ENCODE assay signal across 9 mouse cellular contexts in the genomic region with DNA sequence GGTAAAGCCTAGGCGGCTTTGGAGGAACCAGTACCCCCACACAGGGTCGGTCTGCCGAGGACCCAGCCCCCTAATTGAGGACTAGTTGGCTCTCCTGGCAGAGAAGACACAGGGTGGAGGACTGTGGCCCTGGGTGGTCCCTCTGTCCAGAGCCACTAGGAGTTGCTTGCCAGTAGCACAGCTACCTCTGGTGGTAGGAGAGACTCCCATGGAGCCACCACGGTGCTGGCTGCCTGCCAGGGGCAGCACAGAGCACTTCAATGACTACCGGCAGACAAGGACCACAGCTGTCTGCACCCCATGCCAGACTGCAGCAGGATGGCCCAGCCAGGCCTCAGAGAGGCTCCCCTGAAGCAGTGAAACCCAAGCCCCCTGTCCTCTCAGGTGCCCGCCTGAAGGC. TPM values are rescaled to one million over a fixed set of nuclear protein-coding genes. Genes with fewer than 3 reads are reported as not detected.
A peak's percentile ranks its signal among the peaks of the same experiment; 100 is the strongest.
DNase-seq lines count a peak whose midpoint lies in the region; ATAC-seq and TF ChIP-seq lines count a peak whose summit lies in the region.
"Had no signal": no experiment of that assay in that cellular context is flagged by ENCODE, and none has a peak within 500 bp of the region (broad histone marks: within the 10 kb centered on the region; RNA-seq: fewer than 3 reads in every experiment).

No protein-coding gene starts in this region.

- H3K9me3 ChIP-seq in forebrain, embryonic 13.5 days (replicated peaks): no peaks in the 10 kb centered on the region
- H3K9me3 ChIP-seq in limb, embryonic 13.5 days: no peaks in the 10 kb centered on the region
- H3K9me3 ChIP-seq: megakaryocyte, embryonic 14.5 days had no signal

- H3K27ac ChIP-seq in forebrain, embryonic 13.5 days: peak overlapping the region; percentile 20; the same call in 1 of the 2 replicates
- no peak overlapping the region for H3K27ac ChIP-seq in limb, embryonic 13.5 days

- H3K27me3 ChIP-seq in forebrain, embryonic 13.5 days: no peaks in the 10 kb centered on the region
- no peaks in the 10 kb centered on the region for H3K27me3 ChIP-seq in limb, embryonic 13.5 days
- H3K27me3 ChIP-seq in myocyte (ENCODE audit: control insufficient read depth, insufficient read depth, insufficient read length): peaks cover 9% of the 10 kb centered on the region

- no peak overlapping the region for H3K4me3 ChIP-seq in forebrain, embryonic 13.5 days
- H3K4me3 ChIP-seq in limb, embryonic 13.5 days: no peak overlapping the region
- no peak overlapping the region for H3K4me3 ChIP-seq in myocyte
- H3K4me3 ChIP-seq: megakaryocyte, embryonic 14.5 days had no signal

- intact Hi-C loops in left cerebral cortex, postnatal 10 days (cut with DNase I): loop anchor here (5.0 kb wide), 3 partner anchors 104 to 269 kb away; a partner anchor contains a TSS
- intact Hi-C loops in left cerebral cortex, postnatal 36 days (cut with DNase I): loop anchor here (5.0 kb wide), 1 partner anchor 99 kb away; no protein-coding TSS in a partner anchor
- intact Hi-C loops in heart, postnatal 36 days (cut with DNase I): loop anchor here (2.0 kb wide), 2 partner anchors 40 to 186 kb away; no protein-coding TSS in a partner anchor

- H3K4me2 ChIP-seq in forebrain, embryonic 13.5 days: no peak overlapping the region
- H3K4me2 ChIP-seq in limb, embryonic 13.5 days (replicated peaks): no peak overlapping the region
- H3K4me2 ChIP-seq in myocyte (ENCODE audit: low read depth): no peak overlapping the region

- peaks cover 20% of the 10 kb centered on the region for H3K4me1 ChIP-seq in forebrain, embryonic 13.5 days
- peaks cover 14% of the 10 kb centered on the region for H3K4me1 ChIP-seq in limb, embryonic 13.5 days

- TF ChIP-seq POLR2A in myocyte (IDR thresholded peaks at IDR 0.05; ENCODE audit: insufficient read length, low read depth): no peak

- H3K9ac ChIP-seq in forebrain, embryonic 13.5 days: no peak overlapping the region
- H3K9ac ChIP-seq in limb, embryonic 13.5 days: no peak overlapping the region

- no peaks in the 10 kb centered on the region for H3K36me3 ChIP-seq in forebrain, embryonic 13.5 days (ENCODE audit: poor library complexity, severe bottlenecking)
- H3K36me3 ChIP-seq in limb, embryonic 13.5 days: no peaks in the 10 kb centered on the region
- no peaks in the 10 kb centered on the region for H3K36me3 ChIP-seq in myocyte (ENCODE audit: control insufficient read depth, insufficient read depth)

- 26% methylated on average over 6 of the region's 6 CpGs for WGBS in forebrain, embryonic 13.5 days
- 19% methylated on average over 6 of the region's 6 CpGs for WGBS in limb, embryonic 13.5 days

- ATAC-seq in forebrain, embryonic 13.5 days: peak; percentile 67
- peak; percentile 53 for ATAC-seq in limb, embryonic 13.5 days (ENCODE audit: low FRiP score, low read depth)

- no peak overlapping the region for H3ac ChIP-seq in myocyte (ENCODE audit: control insufficient read depth, insufficient read length)

- DNase-seq in left cerebral cortex, postnatal 10 days (ENCODE audit: extremely low spot score in 1 of 2, low spot score in 2 of 2): peak; percentile 54 to 90
- no peak for DNase-seq in left cerebral cortex, postnatal 36 days (ENCODE audit: low spot score in 2 of 2)
- peak; percentile 83 for DNase-seq in adrenal gland, adult 2 months
- DNase-seq in heart, postnatal 36 days: peak; percentile 64 to 68
- no peak for DNase-seq in B cell, adult 2 months

- no peaks in the 10 kb centered on the region for H3K79me2 ChIP-seq in myocyte (ENCODE audit: control insufficient read depth, insufficient read depth)

TF ChIP-seq in myocyte, 11 proteins besides CTCF, POLR2A, EP300 and RAD21:
- TF ChIP-seq MYOG (IDR thresholded peaks at IDR 0.05; ENCODE audit: control insufficient read depth in 1 of 3, insufficient read depth in 1 of 3, insufficient read length in 2 of 3, low read depth in 2 of 3): peak in 2 of 3 experiments; percentile 43 to 44
- TF ChIP-seq TCF3 (IDR thresholded peaks at IDR 0.05; ENCODE audit: insufficient read length, low read depth): no peak
- no peak for TF ChIP-seq POLR2AphosphoS2 (IDR thresholded peaks at IDR 0.05; ENCODE audit: insufficient read length, low read depth)
- peak in 2 of 3 experiments; percentile 23 to 72 for TF ChIP-seq MYOD1 (IDR thresholded peaks at IDR 0.05; ENCODE audit: control insufficient read depth in 1 of 3, insufficient read length in 2 of 3, low read depth in 2 of 3)
- TF ChIP-seq CEBPB (IDR thresholded peaks at IDR 0.05; ENCODE audit: insufficient read depth, poor library complexity, severe bottlenecking): no peak
- TF ChIP-seq REST (IDR thresholded peaks at IDR 0.05; ENCODE audit: insufficient read depth, insufficient read length): no peak
- no peak for TF ChIP-seq USF1 (IDR thresholded peaks at IDR 0.05; ENCODE audit: low read depth)
- TF ChIP-seq SRF (IDR thresholded peaks at IDR 0.05; ENCODE audit: control insufficient read depth, insufficient read length, low read depth): no peak
- no peak for TF ChIP-seq E2F4 (IDR thresholded peaks at IDR 0.05; ENCODE audit: insufficient read depth)
TF ChIP-seq in myocyte: peak in this region for 2.

RNA-seq across cellular contexts. Expression of a gene that starts 15.2 kb away (rescaled TPM):
- 10 to 100 TPM; 31.2 to 31.3 TPM for total RNA-seq in left cerebral cortex, postnatal 10 days (2021)
- total RNA-seq in left cerebral cortex, postnatal 36 days (2021): 10 to 100 TPM; 43.4 to 45.9 TPM
- 10 to 100 TPM; 18.0 to 25.8 TPM for total RNA-seq in adrenal gland, adult 2 months (2021)
- polyA plus RNA-seq in adrenal gland, adult 2 months (2012; rRNA removed): 119 and 120 TPM in 2 replicates
- polyA plus RNA-seq in forebrain, embryonic 13.5 days (2015; fragmentation: Nextera tagmentation; extraction: Ambion mirVana): 32.0 and 32.3 TPM in 2 replicates
- total RNA-seq in heart, postnatal 36 days (2021): 10 to 100 TPM; 28.1 to 29.2 TPM
- 28.0 and 30.2 TPM in 2 replicates for polyA plus RNA-seq in limb, embryonic 13.5 days (2015; fragmentation: Nextera tagmentation; extraction: Ambion mirVana)
- 23.6 TPM for polyA plus RNA-seq in myocyte (2012; fragmentation: generic; extraction: Trizol)

RNA-seq across cellular contexts. Expression of a gene that starts 48.3 kb away (rescaled TPM):
- 100 to 1,000 TPM; 291 to 304 TPM for total RNA-seq in left cerebral cortex, postnatal 10 days (2021)
- total RNA-seq in left cerebral cortex, postnatal 36 days (2021): 100 to 1,000 TPM; 181 to 221 TPM
- total RNA-seq in adrenal gland, adult 2 months (2021): 10 to 100 TPM; 24.2 to 78.2 TPM
- 263 and 360 TPM in 2 replicates for polyA plus RNA-seq in adrenal gland, adult 2 months (2012; rRNA removed)
- 355 and 357 TPM in 2 replicates for polyA plus RNA-seq in forebrain, embryonic 13.5 days (2015; fragmentation: Nextera tagmentation; extraction: Ambion mirVana)
- 10 to 100 TPM; 13.7 to 21.2 TPM for total RNA-seq in heart, postnatal 36 days (2021)
- polyA plus RNA-seq in limb, embryonic 13.5 days (2015; fragmentation: Nextera tagmentation; extraction: Ambion mirVana): 108 and 114 TPM in 2 replicates
- polyA plus RNA-seq in myocyte (2012; fragmentation: generic; extraction: Trizol): 3.4 TPM

Comparison
In these comparisons a context has a peak if more than half of its experiments do, and no peak if none do; other contexts are left out.
1. DNase-seq: peak in left cerebral cortex, postnatal 10 days (2 of 2), adrenal gland, adult 2 months (single experiment) and heart, postnatal 36 days (2 of 2); none in left cerebral cortex, postnatal 36 days (0 of 2) and B cell, adult 2 months (0 of 2).